Mouse (Mus musculus): Measurements from ENCODE around the gene Syce3.
A peak's percentile ranks its signal among the peaks of the same experiment; 100 is the strongest.

Syce3 gene

DNA sequence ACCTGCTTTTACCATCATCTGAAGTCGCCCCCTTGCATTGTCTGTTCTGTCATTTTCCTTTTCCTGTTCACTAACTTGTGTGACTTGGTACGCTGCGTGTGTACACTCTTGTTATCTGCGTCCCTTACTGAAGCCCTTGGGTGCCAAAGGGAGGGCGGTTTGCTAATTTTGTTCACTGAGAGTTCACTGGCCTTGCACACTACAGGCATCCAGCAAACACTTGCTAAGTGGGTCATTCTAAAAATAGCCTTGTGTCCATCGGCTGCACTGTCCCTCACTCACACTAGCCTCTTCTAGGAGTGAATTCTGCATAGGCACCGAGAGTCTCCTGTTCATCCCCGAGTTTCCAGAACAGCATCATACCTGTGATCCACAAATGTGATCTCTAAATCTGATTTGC is 5.0 kb upstream of the Syce3 start:
- no peak for DNase-seq

DNA sequence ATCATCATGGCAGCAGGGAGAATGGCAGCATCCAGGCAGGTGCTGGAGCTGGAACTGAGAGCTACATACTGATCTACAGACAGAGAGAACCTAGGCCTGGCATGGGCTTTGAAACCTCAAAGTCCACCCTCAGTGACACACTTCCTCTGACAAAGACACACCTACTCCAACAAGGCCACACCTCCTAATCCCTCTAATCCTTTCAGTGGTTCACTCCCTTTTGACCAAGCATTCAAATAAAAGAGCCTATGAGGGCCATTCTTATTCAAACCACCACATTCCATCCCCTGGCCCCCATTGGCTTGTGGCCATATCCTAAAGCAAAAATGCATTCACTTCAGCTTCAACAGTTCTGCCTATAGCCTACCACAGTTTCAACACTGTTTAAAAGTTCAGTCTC is 3.6 kb downstream of the Syce3 start:
- DNase-seq: no peak

DNA sequence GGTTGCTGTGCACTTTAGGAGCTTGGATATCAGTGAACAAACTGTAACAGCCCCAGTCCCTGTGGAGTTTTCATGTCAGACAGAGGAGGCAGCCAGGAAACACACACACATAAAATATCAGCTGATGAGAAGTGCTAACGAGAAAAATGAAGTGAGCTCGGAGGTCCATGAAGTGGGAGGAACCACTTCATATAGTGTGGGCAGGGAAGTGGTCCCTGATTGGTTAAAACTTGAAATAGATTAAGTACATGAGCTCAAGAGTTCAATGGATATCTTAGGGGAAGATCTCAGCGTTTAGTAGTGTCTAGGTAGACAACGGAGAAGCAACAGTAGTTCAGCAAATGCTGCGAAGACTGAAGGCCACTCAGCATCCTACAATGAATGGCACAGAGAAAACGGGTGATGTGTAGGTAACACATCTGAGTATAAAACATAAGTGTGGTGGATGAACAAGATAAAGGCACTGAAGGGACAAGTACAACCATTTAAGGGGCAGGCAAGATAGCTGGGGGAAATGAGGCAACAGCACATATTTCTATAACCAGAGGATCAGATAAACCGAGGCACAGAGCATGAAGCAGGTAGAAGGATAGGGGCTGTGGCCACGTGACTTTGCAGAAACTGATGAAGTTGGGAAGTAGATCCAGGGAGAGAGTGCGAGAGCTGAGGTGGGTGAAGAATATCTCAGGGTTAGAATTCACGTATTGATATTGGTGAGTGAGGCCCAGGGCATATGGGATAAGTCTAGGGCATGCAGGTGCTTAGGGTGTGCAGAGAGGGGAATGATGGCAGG is 5.3 kb downstream of the Syce3 start:
- DNase-seq: no peak

DNA sequence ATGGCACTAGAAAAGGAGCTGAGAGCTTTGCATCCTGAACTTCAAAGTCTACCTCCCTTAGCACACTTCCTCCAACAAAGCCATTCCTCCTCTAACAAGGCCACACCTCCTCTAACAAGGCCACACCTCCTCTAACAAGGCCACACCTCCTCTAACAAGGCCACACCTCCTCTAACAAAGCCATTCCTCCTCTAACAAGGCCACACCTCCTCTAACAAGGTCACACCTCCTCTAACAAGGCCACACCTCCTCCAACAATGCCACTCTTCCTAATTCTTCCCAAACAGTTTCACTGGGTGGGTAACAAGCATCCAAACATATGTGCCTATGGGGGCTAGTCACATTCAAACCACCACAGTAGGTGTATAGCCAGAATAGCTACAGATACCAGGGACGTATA is 7.8 kb downstream of the Syce3 start:
- DNase-seq: no peak

DNA sequence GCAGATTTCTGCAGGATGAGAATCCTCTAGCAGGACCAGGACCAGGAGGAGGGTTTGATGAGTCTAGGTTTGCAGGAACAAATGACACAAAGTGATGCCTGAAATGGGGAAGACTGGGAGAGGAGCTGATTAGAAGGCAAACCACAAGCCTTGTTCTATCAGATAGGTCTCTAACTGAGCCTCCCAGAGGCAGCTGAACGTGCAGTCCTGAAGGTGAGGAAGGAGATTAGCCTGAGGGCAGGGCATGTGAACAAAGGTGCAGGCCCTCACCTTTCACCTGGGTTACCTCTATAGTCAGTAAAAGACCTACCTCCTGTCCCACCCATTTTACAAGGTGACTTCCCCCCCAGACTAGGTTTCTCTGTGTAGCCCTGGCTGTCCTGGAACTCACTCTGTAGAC is 10.6 kb downstream of the Syce3 start:
- DNase-seq: no peak

DNA sequence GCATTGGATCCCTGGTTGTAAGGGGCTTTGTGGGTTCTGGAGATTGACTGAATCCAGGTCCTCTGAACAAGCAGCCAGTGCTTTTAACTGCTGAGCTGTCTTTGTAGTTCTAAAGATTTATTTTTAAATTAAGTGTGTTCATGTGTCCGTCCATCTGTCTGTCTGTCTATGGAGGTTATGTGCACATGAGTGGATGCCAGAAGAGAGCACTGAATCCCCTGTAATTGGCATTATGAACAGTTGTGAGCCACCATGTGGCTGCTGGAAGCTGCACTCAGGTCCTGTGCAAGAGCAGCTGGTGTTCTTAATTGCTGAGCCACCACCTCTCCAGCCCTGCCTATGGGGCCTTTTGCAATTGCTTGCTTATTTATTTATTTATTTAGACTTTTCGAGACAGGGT is 12.2 kb downstream of the Syce3 start:
- DNase-seq: no peak

DNA sequence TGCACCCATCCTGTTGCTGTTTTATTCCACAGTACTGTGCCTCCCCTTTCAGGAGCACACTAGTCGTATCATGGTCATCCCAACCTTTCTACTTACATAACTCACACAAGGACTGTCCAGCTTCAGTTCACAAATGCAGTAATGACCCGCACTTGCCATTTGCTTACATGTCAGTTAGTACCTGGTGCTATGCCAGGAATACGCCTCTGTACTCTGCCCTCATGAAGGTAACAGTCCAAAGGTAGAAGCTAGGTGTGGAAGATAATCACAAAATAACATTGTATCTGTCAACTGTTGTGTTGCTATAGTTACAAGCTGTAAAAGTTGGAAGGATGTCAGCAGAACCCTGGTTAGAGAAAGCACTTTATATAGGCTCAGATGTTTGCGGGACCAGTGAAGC is 13.4 kb downstream of the Syce3 start:
- no peak for DNase-seq

DNA sequence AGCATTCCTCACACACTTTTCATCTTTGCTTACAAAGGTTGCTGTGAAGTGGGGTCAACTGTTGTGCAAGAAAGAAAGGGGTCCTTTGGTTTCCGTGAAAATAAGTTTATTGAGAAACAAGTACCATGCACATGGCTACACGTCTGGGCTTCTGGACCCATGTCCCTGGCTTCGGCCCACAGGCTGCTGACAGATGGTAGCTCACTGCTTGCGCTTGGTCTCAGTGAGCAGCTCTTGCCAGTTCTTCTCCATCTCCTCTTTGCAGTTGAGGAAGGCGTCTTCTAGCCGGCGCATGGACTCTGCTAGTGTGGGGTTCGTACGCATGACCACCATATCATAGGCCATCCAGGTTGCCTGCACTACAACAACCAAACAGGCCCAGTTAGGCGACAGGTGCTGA is 20.2 kb downstream of the Syce3 start:
- DNase-seq: no peak

DNA sequence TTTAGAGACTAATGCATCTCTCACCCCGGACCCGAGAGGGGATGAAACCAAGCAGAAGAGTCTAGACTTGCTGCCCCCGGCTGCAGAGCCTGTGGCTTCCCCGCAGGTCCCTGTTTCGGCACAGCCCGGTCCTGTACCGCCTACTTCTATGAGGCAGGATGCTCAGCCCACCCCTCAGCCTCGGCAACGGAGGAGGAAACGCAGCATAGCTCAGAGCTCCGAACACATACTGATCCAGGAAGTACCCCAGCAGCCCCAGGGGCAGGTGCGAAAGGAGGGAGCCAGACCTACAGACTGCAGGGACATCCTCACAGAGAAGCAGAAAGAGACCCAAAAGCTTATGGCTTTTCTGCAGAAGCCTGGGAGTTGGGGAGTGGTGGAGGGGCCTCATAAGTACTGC is 23.2 kb downstream of the Syce3 start:
- DNase-seq: no peak

DNA sequence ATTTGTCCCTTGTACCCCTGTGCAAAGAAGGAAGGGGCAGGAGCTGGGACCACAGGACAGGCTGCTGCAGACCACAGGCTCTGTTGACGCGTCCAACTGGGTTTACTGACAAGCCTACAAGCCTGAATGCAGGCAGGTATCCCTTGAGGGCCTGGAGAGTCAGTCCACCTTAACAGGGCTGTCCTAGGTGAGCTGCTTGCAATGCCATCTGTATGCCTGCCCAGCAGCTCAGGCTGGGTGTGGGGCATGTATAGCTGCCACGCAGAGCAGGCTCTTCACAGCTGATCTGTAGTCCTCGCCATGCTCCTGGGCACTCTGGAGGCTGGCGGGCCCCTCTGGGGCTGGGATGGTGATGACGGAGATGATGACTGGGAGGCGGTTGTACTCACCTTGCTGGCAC is 25.7 kb downstream of the Syce3 start, which contains the start of gene Klhdc7b:
Klhdc7b (plus strand) TSS at position 301 of the 400 bp plus-strand sequence.
- DNase-seq: no peak

DNA sequence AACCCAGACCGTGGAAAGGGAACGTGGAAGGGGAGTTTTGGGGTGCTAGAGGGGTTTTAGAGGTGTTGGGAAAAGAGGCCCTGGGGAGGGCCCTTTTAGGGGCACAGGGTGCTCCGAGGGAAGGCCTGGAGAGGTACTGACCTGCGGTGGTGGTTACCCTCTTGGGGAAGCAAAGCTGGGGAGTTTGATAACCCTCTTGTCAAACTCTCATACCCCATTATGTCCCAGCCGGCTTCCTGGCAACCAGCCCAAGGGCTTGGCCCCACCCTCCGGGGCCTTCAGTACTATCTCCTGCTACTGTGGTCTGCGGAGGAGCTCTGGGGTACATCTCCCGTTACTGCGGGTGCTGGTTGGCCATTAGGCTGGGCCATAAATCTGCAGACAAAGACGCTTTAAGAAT is 30.9 kb downstream of the Syce3 start:
- DNase-seq: peak; percentile 78

DNA sequence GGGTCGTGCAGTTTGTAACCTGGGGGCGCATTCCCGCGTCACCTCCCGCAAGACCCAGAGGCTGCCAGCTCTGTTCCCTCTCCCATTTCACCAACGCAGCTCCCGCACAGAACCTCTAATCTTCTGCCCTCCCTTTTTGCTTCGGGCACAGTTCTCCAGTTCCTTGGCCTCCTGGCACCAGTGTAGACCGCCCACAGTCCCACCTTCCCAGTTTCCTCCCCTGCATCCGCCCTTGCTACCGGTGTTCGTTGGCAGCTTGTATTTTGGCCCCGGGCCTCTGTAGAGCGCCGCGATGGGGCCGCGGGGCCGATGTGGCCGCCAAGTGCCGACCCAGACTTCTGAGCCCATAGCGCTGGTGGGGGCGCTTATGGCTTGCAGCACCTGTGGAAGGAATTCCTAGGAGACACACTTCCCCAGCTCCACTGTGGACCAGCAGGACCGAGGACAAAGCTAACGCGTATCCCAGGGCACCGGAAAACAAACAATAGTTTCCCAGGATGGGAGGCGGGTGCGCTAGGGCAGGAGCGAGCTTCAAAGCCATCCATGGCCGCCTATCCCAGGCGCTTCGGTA is 31.4 kb downstream of the Syce3 start, which contains the start of gene Odf3b:
Odf3b (minus strand) TSS at position 452 of the 571 bp plus-strand sequence.
- peak; percentile 91 for DNase-seq

DNA sequence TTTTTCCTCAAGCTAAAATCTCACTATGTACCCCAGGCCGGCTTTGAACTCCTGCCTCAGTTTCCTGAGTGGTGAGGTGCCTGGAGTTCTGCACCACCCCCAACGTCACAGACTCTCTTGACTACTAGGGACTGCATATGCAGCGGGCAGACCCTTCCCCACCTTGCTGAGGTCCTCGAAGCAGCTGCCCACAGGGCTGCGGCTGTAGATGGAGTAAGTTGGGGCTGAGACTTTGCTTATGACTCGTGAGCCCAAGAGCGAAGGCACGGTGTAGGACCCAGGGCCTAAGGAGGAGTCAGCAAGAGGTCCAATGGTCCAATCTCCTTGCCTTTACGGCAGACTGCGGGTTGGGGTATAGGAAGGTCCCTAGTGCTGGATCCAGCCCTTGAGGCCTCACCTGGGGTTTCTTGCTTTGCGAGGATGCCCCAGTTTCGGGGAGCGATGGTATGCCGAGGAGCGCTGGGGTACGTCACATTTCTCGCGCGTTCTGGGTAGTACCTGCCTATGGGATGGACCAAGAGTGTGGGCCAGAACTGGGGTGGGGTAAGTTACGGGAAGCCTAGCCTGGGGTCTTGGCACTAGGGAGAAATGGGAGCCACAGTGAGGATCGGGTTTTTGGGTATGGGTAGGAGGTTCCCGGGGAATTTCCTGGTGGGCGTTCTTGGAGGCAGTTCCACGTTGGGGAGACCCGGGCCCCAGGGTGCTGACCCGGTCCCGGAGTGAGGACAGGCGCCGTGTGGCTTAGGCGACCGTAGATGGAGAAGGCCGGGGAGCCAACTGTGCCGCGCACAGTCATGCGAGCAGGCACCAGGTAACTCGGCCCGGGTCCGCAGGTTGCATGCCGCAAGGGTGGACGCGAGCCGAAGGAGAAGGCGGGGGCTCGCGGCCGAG is 32.1 kb downstream of the Syce3 start:
- peak; percentile 69 for DNase-seq

DNA sequence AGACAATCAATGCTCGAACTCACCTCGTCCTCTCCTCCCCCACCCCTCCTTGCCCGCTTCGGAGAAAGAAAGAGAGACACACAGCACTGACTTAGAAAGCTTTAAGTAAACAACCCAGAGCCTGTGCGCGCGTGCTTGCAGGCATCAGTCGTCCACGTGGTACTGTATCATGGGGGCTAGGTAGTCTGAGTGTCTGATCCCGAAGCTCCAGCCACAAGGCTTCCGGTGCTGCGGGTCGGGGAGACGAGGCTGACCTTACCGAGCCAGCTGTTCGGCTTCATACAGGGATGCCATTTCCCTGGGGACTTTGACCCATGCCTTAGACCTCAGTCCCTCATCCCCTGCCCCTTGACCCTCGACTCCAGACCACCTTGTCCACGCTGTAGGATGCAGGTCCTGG is 32.9 kb downstream of the Syce3 start:
- DNase-seq: peak; percentile 54

DNA sequence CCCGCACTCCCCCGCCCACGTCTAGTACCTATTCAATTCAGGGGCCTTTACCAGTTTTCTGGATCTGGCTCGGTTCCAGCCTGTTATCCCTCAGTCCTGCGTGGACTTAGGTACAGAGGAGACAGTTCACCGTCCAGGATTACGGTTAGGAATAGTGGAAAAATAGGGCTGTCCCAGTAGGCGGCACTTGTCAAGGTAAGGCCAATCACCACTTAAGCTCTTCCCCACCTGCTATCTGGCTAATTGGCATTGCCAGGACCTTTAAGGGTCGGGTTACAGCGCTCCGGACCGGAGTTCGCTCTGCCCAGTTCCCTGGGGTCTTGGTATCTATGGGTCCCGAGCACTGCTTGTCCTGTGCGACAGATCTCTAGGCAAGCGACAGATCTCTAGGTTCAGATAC is 33.3 kb downstream of the Syce3 start, which contains the start of gene Tymp:
Tymp (minus strand) TSS at position 83 of the 400 bp plus-strand sequence.
- no peak for DNase-seq

DNA sequence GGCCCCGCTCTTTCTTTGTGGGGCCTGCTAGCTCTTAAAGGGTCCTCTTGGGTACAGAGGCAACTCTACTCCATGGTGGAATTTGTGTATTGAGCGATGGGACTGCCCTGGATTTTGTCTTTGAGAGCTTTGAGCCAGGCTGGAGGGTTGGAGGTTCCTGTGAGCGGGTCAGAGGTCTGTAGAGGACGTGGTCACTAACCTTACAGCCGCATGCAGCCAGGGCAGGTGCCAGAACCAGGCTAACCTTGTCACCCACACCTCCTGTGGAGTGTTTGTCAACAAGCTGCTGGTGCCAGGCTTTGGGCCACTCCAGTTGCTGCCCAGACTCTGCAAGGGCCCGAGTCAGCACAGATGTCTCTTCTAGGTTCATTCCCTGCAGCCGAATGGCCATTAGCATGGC is 34.3 kb downstream of the Syce3 start:
- no peak for DNase-seq

DNA sequence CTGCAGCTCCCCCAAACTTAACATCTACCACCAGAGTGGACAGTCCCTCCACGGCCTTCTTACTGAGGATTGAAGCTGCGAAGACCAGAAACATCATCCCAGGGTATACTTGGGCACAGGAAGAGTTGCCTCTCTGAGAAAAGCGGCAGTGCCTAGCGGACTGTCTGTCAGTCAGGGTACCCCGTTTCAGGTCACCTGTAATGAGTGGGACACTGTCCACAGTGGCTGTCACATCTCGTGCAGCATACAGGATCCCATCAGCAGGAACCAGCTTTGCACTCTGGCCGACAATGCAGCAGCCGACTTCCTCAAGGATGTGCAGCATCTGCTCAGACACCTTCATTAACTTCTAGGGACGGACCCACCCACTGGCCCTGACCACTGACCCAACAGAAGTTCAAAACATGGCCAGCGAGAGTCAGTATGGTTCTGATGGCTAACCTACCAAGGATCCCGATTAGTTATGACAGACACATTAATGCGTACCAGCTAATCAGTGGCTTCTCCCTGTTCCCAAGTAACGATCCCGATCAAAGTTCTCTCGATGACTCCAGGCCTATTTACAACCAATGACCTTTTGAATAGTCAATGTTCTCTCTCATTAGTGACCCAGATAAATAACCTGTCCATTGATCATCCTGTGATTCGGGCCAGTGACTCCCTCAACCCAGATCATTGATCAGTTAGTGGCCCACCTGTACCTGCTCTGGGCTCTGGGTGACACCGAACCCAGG is 35.3 kb downstream of the Syce3 start:
- DNase-seq: no peak

DNA sequence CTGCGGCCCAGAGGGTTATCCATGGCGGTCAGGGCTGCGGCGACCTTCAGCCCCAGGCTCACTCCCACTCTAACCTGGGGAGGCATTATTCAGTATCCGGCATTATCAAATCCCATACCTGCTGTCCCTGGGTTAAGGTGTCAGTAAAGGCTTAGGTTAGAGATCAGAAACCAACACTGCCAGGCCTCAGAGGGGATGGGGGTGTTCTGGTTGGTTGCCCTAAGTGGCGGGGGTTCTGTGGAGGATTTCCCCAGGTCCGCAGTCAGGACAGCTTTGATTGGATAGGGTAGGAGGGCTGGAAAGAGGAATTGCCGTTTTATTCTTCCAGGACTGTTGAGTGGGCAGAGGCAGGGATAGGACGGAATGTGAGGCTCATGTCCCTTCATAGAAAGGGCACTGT is 36.0 kb downstream of the Syce3 start:
- DNase-seq: no peak

DNA sequence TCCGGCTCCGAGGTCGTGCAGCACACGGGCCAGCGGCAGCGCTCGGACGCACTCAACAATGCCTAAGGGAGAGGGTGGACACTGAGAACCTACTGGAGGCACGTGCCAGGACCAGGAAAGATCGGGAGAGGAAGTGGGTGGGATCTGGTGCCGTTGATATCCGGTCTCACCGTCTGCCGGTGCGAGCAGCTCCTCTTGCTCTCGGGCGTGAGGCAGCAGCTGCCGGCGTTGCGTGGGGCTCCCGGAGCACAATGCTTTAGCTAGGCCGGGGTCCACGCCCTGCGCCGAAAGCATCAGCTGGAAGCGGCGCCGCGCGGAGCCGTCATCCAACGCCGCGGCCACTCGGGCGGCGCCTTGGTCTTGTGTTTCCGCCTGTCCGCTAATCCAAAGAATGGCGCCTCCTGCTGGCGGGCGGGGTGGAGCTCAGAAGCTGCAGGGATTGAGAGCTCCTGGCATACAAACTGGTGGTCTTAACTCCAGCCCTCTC is 36.5 kb downstream of the Syce3 start, which contains the start of gene Sco2:
Sco2 (minus strand) TSS at position 85 of the 487 bp plus-strand sequence.
- DNase-seq: peak; percentile 90

DNA sequence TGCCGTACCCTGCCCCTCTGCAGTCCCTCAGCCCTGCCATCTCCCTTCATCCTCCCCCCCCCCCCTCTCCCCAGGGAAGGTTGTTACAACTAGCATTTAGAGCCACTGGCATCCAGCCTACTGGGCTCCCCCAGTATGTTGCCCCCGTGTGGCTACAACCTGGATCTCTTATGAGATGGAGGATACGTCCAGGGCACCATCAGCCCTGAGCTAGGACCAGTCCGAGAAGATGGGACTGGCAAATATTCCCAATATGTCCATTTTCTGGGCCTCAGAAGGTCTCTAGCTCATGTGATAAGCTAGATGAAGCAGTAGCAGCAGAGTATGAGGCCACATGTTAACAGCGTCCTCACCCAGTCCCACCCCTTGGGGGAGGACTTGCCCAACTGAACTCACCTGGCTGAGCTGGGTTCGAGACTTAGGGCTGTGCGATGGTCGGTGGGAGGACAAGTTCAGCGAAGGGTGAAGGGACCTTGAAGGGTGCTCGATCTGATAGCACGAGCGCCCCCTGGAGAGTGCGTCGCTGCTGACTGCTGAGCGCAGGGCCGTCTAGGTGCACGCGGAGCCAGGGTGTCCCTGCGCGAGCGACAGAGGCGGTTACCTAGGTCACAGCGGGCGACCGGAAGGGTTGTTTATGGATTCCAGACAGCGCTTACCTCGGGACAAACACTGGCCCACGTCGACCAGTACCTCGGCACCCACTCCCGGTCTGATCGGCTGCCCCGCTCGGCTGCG is 37.1 kb downstream of the Syce3 start:
- peak; percentile 85 for DNase-seq

DNA sequence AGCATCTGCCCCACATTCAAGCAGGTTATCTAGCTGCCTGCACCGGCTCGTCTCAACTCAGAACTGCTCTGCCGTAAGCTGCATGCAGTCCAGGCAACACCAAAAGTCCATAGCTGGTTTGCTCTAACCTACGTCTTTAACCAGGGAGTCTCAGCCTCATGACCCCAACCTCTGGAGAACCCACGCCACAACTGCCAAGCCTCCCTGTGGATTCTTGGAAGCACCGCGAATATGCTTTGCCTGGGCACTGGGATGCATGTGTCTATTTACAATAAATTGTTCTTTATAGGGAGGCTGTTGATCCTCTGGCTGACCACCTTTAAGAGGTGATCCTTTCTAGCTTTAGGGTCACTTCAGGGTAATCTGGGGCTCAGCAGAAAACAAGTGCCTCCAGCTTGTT is 37.8 kb downstream of the Syce3 start:
- no peak for DNase-seq

DNA sequence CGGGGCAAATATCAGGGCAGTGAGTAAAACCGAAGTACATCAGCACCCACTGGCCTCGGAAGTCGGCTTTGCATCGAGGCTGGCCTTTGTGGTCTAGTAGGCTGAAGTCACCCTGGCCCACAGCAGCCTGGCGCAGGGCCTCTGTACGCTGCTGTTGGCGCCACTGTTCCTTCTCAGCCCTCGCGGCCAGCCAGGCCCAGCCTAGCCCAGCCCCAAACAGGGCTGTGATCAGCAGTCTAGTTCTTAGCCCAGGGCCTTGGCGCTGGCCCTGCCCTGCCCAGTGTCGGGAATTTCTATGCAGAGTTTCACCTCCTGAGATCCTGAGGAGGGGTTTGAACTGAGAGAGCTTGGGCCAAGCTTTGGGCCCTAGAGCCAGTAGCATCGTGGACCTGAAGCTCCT is 38.2 kb downstream of the Syce3 start:
- DNase-seq: no peak

Measured in cerebellum, adult 11-12 months (tissue).